Mouse (Mus musculus) ovary, adult 2 months (tissue): ENCODE measurements around the gene Lrrk1. TPM values are rescaled to one million over a fixed set of nuclear protein-coding genes. Genes with fewer than 3 reads are reported as not detected.

Source experiments
- polyA plus RNA-seq: library from polyadenylated mRNA; depleted of rRNA; stranded (reverse); fragments of >200 nt; gene quantifications from 2 replicates; pipeline ENCODE4 v1.2.3, GENCODE M21; 2012; rRNA removed

Lrrk1 gene
- 37.9 and 42.7 TPM in 2 replicates for polyA plus RNA-seq

DNA sequence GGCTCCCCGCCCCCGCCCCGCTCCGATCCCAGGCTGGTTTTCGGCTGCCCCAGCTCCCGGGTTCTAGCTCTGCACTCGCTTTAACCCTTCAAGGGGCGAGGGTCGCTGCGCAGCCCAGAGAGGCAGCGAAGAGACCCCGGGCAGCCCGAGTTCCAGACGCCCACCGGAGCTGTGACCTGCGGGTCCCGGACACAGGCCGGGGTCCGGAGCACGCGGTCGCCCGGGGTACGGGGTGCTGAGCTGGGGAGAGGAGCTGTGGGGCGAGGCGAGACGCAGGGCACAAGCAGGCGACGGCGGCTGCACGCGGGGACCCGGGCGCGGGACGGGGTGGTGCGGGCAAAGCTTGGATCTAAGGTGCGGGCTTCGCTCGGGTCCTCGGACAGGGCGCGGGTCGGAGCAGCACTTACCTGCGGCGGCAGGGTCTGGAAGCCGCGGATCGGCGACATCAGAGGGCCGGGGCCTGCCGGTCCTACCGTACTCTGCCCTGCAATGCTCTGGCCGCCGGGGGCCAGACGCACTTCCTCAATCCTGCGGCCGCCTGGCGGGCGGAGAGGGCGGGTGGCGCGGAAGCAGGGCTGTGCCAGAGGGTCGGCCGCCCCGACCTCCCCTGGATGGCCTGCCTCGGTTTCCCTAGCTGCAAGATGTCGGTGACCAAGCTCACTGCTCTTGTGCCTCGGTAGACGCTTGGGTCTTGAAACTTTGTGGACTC is at the start of gene Lrrk1:
Lrrk1 (minus strand) TSS at position 538 of the 709 bp plus-strand sequence.

DNA sequence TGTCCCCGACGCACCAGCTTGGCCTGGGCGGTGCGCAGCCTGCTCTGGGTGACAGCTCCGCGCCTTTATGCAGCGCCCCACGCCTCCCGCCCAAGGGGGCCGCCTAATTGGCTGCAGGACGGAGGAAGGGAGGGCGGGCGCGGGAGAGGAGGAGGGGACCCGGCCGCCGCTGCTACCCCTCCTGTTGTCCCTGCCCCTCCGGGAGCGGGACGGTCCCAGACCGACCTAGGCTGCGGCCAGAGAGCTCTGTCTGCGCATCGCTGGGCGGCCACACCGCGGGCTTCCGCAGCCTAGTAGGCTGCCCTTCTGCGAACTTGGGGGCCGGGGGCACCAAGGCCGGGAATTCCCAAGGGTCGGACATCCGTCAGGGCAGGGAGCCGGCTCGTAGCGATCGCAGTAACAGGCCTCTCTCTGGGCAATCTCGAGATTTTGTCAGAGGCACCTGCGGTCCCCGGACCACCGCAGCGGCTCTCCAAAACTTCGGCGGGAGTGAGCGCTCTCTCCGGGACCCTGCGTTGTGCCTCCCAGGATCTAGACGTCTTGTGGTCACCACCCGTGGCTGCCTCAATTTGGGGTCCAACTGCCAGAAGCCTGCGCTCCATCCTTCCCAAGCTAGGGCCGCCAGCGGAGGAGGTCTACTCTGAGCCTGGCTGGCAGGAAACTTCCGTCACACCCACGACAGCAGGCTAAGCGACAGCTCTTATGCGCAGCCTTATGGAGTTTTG is 39.4 kb upstream of the Lrrk1 start, which contains the start of gene Aldh1a3:
Aldh1a3 (minus strand) TSS at position 81 of the 725 bp plus-strand sequence.

DNA sequence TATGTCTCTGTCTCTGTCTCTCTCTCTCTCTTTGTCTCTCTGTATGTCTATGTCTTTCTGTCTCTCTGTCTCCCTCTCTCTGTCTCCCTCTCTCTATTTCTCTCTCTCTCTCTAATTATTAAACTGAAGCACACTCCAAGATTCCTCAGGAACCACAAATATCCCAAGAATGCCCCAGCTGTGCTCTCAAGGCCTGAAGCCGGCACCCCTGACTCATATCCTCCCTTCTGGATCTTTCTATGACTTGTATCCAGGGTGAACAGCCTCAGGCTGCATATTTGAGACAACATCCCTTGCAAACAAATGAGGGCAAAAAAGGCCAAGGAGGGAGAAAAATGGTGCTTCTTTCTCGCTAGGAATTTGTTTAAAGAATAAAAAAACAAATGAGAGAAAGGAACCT is 22.2 kb downstream of the Lrrk1 start, which contains the start of gene Gm10974:
Gm10974 (plus strand) TSS at position 2 of the 400 bp plus-strand sequence.

Other genes starting within 250 kb of the Lrrk1 start
- not detected in 2 replicates for gene Gm10974, start 22.4 kb downstream of the Lrrk1 start, polyA plus RNA-seq
- 2.7 and 3.6 TPM in 2 replicates for gene Aldh1a3, start 39.2 kb upstream of the Lrrk1 start, polyA plus RNA-seq